Mouse (Mus musculus): ENCODE data around the gene Dbnl.
"Not testable (repeated sequence)": the region's sequence is repeated elsewhere in the genome, so short reads cannot be mapped to it uniquely, and the experiment has no call there.

Dbnl gene

GRCm38 (mm10) chr11:5795706-5796105 lies 7.4 kb downstream of the Dbnl start:
- no peak for DNase-seq (ENCODE audit: low spot score in 2 of 2)

GRCm38 (mm10) chr11:5796939-5797338 lies 8.7 kb downstream of the Dbnl start:
- no peak for DNase-seq (ENCODE audit: low spot score in 2 of 2)

GRCm38 (mm10) chr11:5797371-5797770 lies 9.1 kb downstream of the Dbnl start:
- no peak for DNase-seq (ENCODE audit: low spot score in 2 of 2)

GRCm38 (mm10) chr11:5797928-5798327 lies 9.6 kb downstream of the Dbnl start:
- DNase-seq (ENCODE audit: low spot score in 2 of 2) = no peak

GRCm38 (mm10) chr11:5799621-5800490 lies 11.6 kb downstream of the Dbnl start:
- DNase-seq (ENCODE audit: low spot score in 2 of 2) = no peak

- DNase-seq (ENCODE audit: low spot score in 2 of 2) = no peak
These were observed 13.2 kb downstream of the Dbnl start for GRCm38 (mm10) chr11:5801511-5801910.

GRCm38 (mm10) chr11:5802005-5802404 lies 13.7 kb downstream of the Dbnl start:
- no peak for DNase-seq (ENCODE audit: low spot score in 2 of 2)

- DNase-seq (ENCODE audit: low spot score in 2 of 2) = no peak
These were observed 14.3 kb downstream of the Dbnl start for GRCm38 (mm10) chr11:5802457-5803217.

- DNase-seq (ENCODE audit: low spot score in 2 of 2) = no peak
These were observed 15.3 kb downstream of the Dbnl start, which contains the start of gene Pgam2 for GRCm38 (mm10) chr11:5803551-5803981. TSS of gene Pgam2 (minus strand) at chr11:5803733.

- no peak for DNase-seq (ENCODE audit: low spot score in 2 of 2)
These were observed 15.9 kb downstream of the Dbnl start for GRCm38 (mm10) chr11:5804174-5804573.

GRCm38 (mm10) chr11:5805711-5806110 lies 17.4 kb downstream of the Dbnl start:
- DNase-seq (ENCODE audit: low spot score in 2 of 2) = no peak

GRCm38 (mm10) chr11:5807956-5808355 lies 19.7 kb downstream of the Dbnl start:
- DNase-seq (ENCODE audit: low spot score in 2 of 2) = no peak

GRCm38 (mm10) chr11:5809487-5809886 lies 21.2 kb downstream of the Dbnl start:
- not testable (repeated sequence) for DNase-seq (ENCODE audit: low spot score in 2 of 2)

GRCm38 (mm10) chr11:5813381-5813780 lies 25.1 kb downstream of the Dbnl start:
- DNase-seq (ENCODE audit: low spot score in 2 of 2) = no peak

GRCm38 (mm10) chr11:5819223-5819622 lies 30.9 kb downstream of the Dbnl start:
- DNase-seq (ENCODE audit: low spot score in 2 of 2) = no peak

- DNase-seq (ENCODE audit: low spot score in 2 of 2) = no peak
These were observed 37.1 kb downstream of the Dbnl start for GRCm38 (mm10) chr11:5825432-5825831.

GRCm38 (mm10) chr11:5827931-5828330 lies 39.6 kb downstream of the Dbnl start:
- no peak for DNase-seq (ENCODE audit: low spot score in 2 of 2)

- DNase-seq (ENCODE audit: low spot score in 2 of 2) = no peak
These were observed 40.4 kb downstream of the Dbnl start for GRCm38 (mm10) chr11:5828509-5829191.

GRCm38 (mm10) chr11:5829327-5829726 lies 41.0 kb downstream of the Dbnl start:
- no peak for DNase-seq (ENCODE audit: low spot score in 2 of 2)

GRCm38 (mm10) chr11:5834506-5834905 lies 46.2 kb downstream of the Dbnl start:
- DNase-seq (ENCODE audit: low spot score in 2 of 2) = no peak

GRCm38 (mm10) chr11:5835057-5835456 lies 46.8 kb downstream of the Dbnl start:
- DNase-seq (ENCODE audit: low spot score in 2 of 2) = no peak

- DNase-seq (ENCODE audit: low spot score in 2 of 2) = no peak
These were observed 47.8 kb downstream of the Dbnl start for GRCm38 (mm10) chr11:5836126-5836525.
